Mouse (Mus musculus) midbrain, embryonic 13.5 days (tissue): ENCODE results near the gene Srgap2. TPM values are rescaled to one million over a fixed set of nuclear protein-coding genes. Genes with fewer than 3 reads are reported as not detected.

Source experiments
- ATAC-seq: fragments of 200-750 bp; cut with Nextera tagmentation; 2 replicates; pipeline ENCODE4 v1.8.0; 2017; ENCODE audit warnings: mild to moderate bottlenecking, moderate TSS enrichment, moderate library complexity
- H3K27ac ChIP-seq: fragments of 300-500 bp; sonication (generic); 2 replicates; pipeline ENCODE4 v1.5.1; 2015; ENCODE audit warnings: inconsistent platforms, mild to moderate bottlenecking, moderate library complexity
- H3K27me3 ChIP-seq: fragments of 300-500 bp; sonication (generic); 2 replicates; pipeline ENCODE4 v1.6.1; 2015; ENCODE audit warnings: mild to moderate bottlenecking, inconsistent platforms
- H3K36me3 ChIP-seq: fragments of 300-500 bp; sonication (generic); 2 replicates; pipeline ENCODE4 v1.6.1; 2015; ENCODE audit warnings: mild to moderate bottlenecking, inconsistent platforms
- H3K4me1 ChIP-seq: fragments of 300-500 bp; sonication (generic); replicated peaks from 2 replicates; pipeline ENCODE4 v1.6.1; 2015; ENCODE audit warnings: inconsistent platforms
- H3K4me2 ChIP-seq: fragments of 300-500 bp; sonication (generic); replicated peaks from 2 replicates; pipeline ENCODE4 v1.6.1; 2015; ENCODE audit warnings: moderate library complexity, mild to moderate bottlenecking, inconsistent platforms
- H3K4me3 ChIP-seq: fragments of 300-500 bp; sonication (generic); replicated peaks from 2 replicates; pipeline ENCODE4 v1.5.1; 2015; ENCODE audit warnings: mild to moderate bottlenecking, inconsistent platforms
- H3K9ac ChIP-seq: fragments of 300-500 bp; sonication (generic); replicated peaks from 2 replicates; pipeline ENCODE4 v1.6.1; 2015; ENCODE audit warnings: mild to moderate bottlenecking, inconsistent platforms
- H3K9me3 ChIP-seq: fragments of 300-500 bp; sonication (generic); 2 replicates; pipeline ENCODE4 v1.6.1; 2016; ENCODE audit warnings: mild to moderate bottlenecking, inconsistent platforms
- whole genome bisulfite sequencing: fragments of 180-500 bp; shearing (Covaris S2); methylation state at CpG from one replicate; pipeline ENCODE4 v1.1.7; 2015; 5-methylcytosine and 5-hydroxymethylcytosine counted together
- polyA plus RNA-seq: library from polyadenylated mRNA; unstranded; fragments of >200 nt; fragmentation: Nextera tagmentation; extraction: Ambion mirVana; gene quantifications from 2 replicates; pipeline ENCODE4 v1.2.1, GENCODE M21; 2015

Srgap2 gene
- polyA plus RNA-seq, 1 experiment from 2014 or later, result 18.8 TPM

DNA sequence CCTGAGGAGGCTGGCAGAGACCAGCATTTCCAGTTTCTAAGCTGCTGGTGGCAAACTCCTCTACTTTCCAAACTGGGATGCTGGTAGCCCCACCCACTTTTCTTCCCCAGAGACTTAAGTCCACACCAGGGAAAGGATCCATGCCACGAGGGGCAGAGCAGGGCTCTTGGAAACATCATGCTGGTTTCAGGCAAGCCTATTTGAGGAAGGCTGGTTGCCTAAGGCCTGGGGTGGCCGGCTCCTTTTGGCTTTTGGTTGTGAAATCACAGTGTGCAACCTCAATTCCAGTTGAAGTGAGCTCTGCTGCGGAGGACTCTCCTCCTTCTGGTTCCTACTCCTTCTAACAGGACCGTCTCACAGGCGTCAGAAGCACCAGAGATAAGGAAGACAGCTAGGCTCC, 240.3 kb downstream of the Srgap2 start:
- H3K4me3 ChIP-seq, result no peak overlapping the region

DNA sequence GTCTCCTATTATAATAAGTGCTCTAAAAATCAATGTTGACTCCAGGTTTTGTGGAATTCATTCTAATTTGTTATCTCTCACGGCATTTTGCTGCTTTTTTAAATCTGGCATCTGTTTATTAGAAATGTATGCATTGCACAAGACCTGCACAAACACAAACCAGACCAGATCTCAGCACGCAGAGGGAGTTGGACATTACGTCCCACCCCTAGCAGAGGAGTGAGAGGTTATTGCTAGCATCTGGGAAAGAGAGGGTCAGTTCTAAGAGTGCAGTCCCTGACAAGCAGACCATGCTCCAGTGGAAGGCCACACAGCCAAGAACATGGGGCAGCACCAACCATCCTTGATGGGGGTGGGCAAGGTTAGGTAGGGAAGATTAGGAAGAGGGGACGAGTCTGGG, 242.5 kb downstream of the Srgap2 start:
- Histone ChIP-seq H3K36me3 (peaks cover 12% of the 10 kb centered on the region), H3K9me3 (no peaks in the 10 kb centered on the region), H3K27me3 (no peaks in the 10 kb centered on the region), H3K9ac (no peak overlapping the region), H3K4me3 (no peak overlapping the region), H3K27ac (no peak overlapping the region), H3K4me1 (0 out of 2 replicates have a peak, but pooled peaks cover 3% of the 10 kb centered on the region), H3K4me2 (no peak overlapping the region)
- ATAC-seq, result no peak
- WGBS, result 89% methylated on average over 4 of the region's 4 CpGs

More for the DNA sequence above, 240.3 kb downstream of the Srgap2 start:
- Histone ChIP-seq H3K27ac (no peak overlapping the region), H3K4me1 (0 out of 2 replicates have a peak, but pooled peaks cover 3% of the 10 kb centered on the region), H3K9me3 (no peaks in the 10 kb centered on the region), H3K9ac (no peak overlapping the region), H3K4me2 (no peak overlapping the region), H3K27me3 (no peaks in the 10 kb centered on the region), H3K36me3 (peaks cover 17% of the 10 kb centered on the region)
- WGBS, result 77% methylated on average over 5 of the region's 5 CpGs
- no peak for ATAC-seq

DNA sequence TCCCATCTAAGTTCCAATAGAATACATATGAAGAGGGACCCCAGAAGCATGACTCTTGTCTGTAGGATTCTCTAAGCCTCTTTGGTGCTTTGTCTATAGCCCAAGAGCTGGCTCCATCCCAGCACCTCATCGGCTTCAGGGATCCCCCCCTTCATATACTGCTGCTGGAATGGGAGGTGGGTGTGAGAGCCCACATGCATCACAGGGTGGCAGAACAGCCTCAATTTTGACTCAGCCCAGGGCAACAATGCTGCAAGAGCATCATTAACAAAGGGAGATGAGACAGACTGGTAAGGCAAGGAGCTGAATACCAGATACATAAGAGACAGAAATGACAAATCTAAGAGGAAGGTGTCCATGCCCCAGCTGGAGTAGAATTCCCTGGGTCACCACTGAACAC, 243.0 kb downstream of the Srgap2 start:
- Histone ChIP-seq H3K9me3 (no peaks in the 10 kb centered on the region), H3K27ac (no peak overlapping the region), H3K27me3 (no peaks in the 10 kb centered on the region), H3K4me3 (no peak overlapping the region), H3K4me1 (0 out of 2 replicates have a peak, but pooled peaks cover 3% of the 10 kb centered on the region), H3K9ac (no peak overlapping the region), H3K36me3 (peaks cover 8% of the 10 kb centered on the region), H3K4me2 (no peak overlapping the region)
- ATAC-seq, result 0 out of 2 replicates have a peak, but pooled peaks have one; percentile 54
- 81% methylated on average over 1 of the region's 1 CpGs for WGBS

DNA sequence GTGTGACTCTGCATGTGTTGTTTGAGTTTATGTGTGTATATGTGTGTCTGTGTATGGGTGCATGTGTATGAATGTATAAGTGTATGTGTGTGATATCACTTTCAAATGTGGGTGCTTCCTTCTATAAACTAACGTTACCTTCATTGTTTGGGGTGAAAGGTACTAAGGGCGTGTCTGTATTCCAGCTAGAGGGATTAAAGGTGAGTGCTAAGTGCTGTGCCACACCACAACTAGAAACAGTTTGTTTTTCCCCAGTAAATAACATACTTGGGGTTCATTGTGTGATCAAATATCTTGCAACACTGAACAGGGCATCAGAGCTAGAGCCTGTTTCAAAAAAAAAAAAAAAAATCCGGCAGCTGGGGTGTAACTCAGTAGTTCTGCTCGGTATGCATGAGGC, 245.4 kb downstream of the Srgap2 start:
- no peak overlapping the region for H3K4me2 ChIP-seq
- H3K9ac ChIP-seq, result no peak overlapping the region
- no peaks in the 10 kb centered on the region for H3K9me3 ChIP-seq
- no peaks in the 10 kb centered on the region for H3K36me3 ChIP-seq
- no peak overlapping the region for H3K27ac ChIP-seq
- 61% methylated on average over 4 of the region's 4 CpGs for WGBS
- H3K27me3 ChIP-seq, result no peaks in the 10 kb centered on the region
- H3K4me1 ChIP-seq, result 0 out of 2 replicates have a peak, but pooled peaks cover 3% of the 10 kb centered on the region
- 0 out of 2 replicates have a peak, but pooled peaks have one; percentile 3 for ATAC-seq
- H3K4me3 ChIP-seq, result no peak overlapping the region

DNA sequence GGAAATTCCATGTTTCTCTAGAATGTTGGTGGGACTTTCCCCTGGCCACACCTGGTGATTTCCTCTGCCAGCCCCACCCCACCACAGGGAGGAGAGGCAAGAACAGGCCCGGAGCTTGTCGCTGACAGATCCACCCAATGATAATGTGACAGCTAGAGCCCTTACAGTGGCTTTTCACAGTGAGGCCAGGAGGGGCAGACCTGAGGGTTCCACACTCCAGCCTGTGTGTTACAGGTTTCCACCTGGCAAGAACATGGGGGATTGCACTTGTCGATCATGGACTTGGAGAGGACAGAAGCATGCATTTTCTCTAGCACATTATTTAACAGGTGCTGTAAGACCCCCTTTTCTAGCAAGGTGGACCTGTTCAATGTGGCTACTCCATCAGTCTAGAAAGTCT, 246.9 kb downstream of the Srgap2 start:
- ATAC-seq, result no peak
- Histone ChIP-seq H3K4me2 (no peak overlapping the region), H3K27ac (no peak overlapping the region), H3K9me3 (no peaks in the 10 kb centered on the region), H3K36me3 (no peaks in the 10 kb centered on the region), H3K9ac (no peak overlapping the region), H3K4me3 (no peak overlapping the region), H3K27me3 (no peaks in the 10 kb centered on the region), H3K4me1 (0 out of 2 replicates have a peak, but pooled peaks cover 3% of the 10 kb centered on the region)
- WGBS, result 68% methylated on average over 3 of the region's 3 CpGs

DNA sequence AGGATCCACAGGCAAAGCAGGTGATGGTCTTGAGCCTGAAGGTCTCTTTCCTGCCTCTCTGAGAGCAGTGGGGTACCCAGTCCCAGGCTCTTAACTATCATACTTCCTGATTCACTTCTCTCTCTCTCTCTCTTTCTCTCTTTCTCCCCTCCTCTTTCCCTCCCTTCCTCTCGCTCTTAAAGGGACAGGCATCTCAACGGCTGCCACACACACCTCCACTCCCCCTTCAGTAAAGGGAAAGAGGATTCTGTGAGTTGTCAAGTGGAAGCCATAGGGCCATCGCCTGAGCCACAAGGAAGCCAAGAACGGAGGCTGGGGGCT, 247.7 kb downstream of the Srgap2 start, which contains the start of gene Ikbke:
Gene Ikbke, minus strand, starts transcription at position 151 of the 321 bp plus-strand sequence.
- Histone ChIP-seq H3K36me3 (no peaks in the 10 kb centered on the region), H3K4me3 (no peak within 1 kb of the TSS), H3K4me2 (no peak within 1 kb of the TSS), H3K9ac (no peak within 1 kb of the TSS), H3K27me3 (no peaks in the 10 kb centered on the region), H3K27ac (no peak within 1 kb of the TSS), H3K4me1 (0 out of 2 replicates have a peak, but pooled peaks cover 3% of the 10 kb centered on the region), H3K9me3 (no peaks in the 10 kb centered on the region)
- WGBS, result 47% methylated on average over 4 of the region's 4 CpGs
- ATAC-seq, result no peak

DNA sequence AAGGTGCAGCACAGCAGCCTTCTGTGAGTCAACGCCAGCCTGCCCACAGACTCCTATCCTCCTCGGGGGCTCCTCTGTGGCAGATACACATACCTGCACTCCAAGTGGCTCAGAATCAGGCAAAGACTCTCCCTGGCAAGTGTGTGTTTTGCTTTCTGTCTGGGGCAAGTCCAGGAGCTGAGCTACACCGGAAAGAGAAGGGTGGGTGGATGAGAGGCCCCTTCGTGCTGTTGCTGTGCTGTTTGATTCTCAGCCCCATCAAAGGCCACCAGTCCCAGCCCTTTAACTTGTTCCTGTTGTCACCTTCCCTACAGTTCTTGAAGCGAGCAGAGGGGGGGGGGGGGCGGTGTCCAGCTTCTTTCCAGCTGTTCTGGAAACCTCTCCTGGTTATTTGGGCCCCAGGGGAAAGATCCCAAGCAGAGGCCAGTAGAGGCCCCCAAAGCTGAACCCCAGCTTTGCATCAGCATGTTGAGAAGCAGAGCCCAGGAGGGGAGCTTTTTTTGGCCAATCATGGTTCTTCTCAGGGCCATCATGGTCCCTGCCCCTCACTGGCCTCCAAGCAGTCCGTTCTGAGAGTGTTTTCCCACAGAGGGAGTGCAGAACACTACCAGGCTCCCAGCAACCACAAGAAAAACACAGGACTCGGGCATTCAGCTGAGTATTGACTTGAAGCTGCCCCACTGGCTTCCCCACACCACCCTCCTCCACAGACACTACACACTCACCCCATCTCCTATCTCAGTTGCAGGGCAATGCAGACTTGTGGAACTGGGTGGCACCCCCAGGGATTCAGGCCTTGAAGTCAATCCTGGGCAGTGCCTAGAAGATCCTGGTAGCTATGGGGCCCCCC, 248.3 kb downstream of the Srgap2 start:
- H3K4me3 ChIP-seq, result no peak overlapping the region
- no peak overlapping the region for H3K27ac ChIP-seq
- H3K9me3 ChIP-seq, result no peaks in the 10 kb centered on the region
- H3K27me3 ChIP-seq, result no peaks in the 10 kb centered on the region
- no peaks in the 10 kb centered on the region for H3K36me3 ChIP-seq
- 52% methylated on average over 7 of the region's 8 CpGs for WGBS
- no peak overlapping the region for H3K9ac ChIP-seq
- H3K4me1 ChIP-seq, result no peaks in the 10 kb centered on the region
- H3K4me2 ChIP-seq, result no peak overlapping the region
- ATAC-seq, result no peak

DNA sequence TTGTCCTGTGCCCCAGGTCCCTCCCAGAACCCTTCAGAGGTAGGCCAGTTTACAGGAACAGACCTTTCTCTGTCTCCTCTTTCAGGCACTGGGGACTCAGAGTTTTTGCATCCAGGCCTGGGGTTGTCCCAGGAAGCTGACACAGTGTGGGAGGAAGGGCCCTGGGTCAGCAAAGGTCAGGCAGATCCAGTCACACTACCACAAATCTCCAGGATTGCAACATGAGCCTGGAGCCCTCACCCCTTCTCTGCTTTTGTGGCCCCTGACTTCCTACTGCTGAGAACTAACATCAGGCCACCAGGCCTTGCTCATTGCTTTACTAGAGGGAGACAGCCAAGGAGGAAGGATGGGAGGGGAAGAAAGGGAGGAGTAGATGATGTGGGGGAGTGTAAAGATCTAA, 250.3 kb downstream of the Srgap2 start:
- no peaks in the 10 kb centered on the region for H3K4me1 ChIP-seq
- no peaks in the 10 kb centered on the region for H3K27me3 ChIP-seq
- ATAC-seq, result no peak
- H3K36me3 ChIP-seq, result no peaks in the 10 kb centered on the region
- H3K27ac ChIP-seq, result no peak overlapping the region
- no peak overlapping the region for H3K4me2 ChIP-seq
- no peaks in the 10 kb centered on the region for H3K9me3 ChIP-seq
- H3K4me3 ChIP-seq, result no peak overlapping the region
- H3K9ac ChIP-seq, result no peak overlapping the region

DNA sequence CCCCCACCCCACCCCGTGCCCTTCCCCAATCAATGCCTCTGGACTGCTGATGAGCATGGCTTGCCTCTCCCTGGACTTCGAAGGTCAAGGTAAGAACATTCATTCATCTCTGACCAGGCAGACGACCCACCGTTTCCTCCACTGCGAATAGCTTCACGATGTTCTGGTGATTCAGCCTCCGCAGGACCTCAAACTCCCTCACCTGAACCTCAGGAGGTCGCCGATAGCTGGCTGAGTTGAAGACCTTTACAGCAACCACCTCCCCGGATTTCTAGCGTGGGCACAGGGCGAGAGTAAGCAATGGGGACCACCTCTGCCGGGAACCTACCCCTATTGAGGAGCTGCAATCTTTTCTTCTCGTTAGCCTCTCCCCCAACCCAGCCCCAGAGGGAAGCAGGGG, 251.6 kb downstream of the Srgap2 start:
- WGBS, result 82% methylated on average over 14 of the region's 14 CpGs
- H3K4me3 ChIP-seq, result no peak overlapping the region
- ATAC-seq, result no peak
- H3K27me3 ChIP-seq, result no peaks in the 10 kb centered on the region
- no peaks in the 10 kb centered on the region for H3K4me1 ChIP-seq
- H3K4me2 ChIP-seq, result no peak overlapping the region
- H3K36me3 ChIP-seq, result no peaks in the 10 kb centered on the region
- no peak overlapping the region for H3K27ac ChIP-seq
- no peaks in the 10 kb centered on the region for H3K9me3 ChIP-seq
- H3K9ac ChIP-seq, result no peak overlapping the region

DNA sequence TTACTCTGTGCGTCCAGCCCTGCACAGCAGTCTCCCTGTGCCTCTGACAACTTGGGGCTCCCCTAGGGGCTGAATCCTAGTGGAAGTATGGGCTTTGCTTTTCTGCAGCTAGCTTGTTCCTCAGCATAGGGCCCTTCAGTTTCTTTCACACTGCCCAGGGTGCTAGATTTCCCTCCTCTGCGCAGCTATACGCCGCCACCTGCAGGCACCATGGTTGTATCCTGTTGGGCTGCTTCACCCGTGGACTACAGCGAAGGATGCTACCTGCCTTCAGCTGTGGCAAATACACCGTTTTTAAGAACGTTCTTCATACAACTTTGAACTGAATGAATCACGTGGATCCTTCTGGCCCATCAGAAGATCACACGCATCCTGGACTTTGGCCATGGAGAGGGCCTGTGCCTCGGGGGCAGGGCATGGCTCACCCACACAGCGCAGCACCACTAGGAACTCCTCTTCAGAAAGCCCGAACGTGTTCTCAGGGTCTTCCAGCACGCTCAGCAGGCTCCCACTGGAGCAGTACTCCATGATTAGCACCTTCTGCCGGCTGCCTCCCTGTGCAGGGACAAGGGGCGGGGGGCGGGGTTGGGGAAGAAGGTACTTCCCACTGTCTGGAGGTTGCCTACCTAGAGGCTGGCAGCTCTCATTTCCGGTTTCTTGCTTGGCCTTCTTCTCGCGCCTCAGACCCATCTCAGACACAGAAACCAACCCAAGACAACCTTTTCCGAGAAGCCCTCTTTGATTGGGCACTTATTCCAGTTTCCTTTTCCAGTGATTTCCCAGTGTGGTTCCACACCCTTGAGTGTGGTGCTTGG, 252.2 kb downstream of the Srgap2 start:
- Histone ChIP-seq H3K4me2 (no peak overlapping the region), H3K4me1 (0 out of 2 replicates have a peak, but pooled peaks cover 2% of the 10 kb centered on the region), H3K9me3 (no peaks in the 10 kb centered on the region), H3K9ac (no peak overlapping the region), H3K27ac (no peak overlapping the region), H3K36me3 (no peaks in the 10 kb centered on the region), H3K27me3 (no peaks in the 10 kb centered on the region), H3K4me3 (no peak overlapping the region)
- ATAC-seq, result no peak
- WGBS, result 54% methylated on average over 22 of the region's 22 CpGs

DNA sequence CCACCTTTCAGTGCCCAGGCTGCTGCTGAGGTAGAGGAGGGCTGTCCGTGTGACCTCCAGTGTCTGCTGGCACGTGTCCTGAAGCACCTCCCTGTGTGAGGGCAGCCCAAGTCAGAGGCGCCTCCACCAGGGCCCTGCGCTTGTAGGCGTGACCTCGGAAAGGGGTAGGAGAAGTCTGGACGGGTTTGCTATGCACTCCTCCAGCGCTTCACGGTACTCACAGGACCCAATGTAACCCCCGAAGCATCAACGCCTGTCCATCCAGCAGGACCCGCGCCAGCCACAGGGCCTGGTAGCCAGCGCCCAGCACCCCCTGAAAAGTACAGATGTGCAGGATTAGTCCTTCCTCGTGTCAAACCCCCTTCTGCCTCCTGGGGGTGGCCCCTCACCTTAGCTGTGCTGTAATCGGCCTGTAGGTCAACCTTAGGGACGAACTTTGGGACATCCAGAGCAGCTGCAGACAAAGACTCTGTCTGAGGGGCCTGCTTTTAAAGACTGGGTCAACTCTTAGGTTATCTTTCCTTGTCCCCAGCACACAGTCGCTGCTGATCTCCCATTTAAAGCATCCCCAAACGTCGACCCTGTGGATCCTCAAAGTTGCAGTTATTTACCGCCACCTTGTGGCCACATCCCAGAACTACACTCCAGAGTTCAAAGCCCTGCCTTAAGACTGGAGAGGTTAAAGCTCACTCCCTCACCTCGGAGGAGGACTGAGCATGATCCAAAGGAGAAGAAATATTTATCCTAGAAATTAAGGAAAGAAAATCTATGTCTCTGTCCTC, 257.2 kb downstream of the Srgap2 start:
- WGBS, result 30% methylated on average over 22 of the region's 22 CpGs
- peak; percentile 75 for ATAC-seq
- H3K9ac ChIP-seq, result 0 out of 2 replicates have a peak overlapping the region, but pooled peaks have one; percentile 37
- H3K36me3 ChIP-seq, result no peaks in the 10 kb centered on the region
- no peaks in the 10 kb centered on the region for H3K27me3 ChIP-seq
- 0 out of 2 replicates have a peak, but pooled peaks cover 3% of the 10 kb centered on the region for H3K4me1 ChIP-seq
- H3K4me2 ChIP-seq, result peak overlapping the region; percentile 22; the same call in 1 of the 2 replicates
- no peak overlapping the region for H3K4me3 ChIP-seq
- no peak overlapping the region for H3K27ac ChIP-seq
- H3K9me3 ChIP-seq, result no peaks in the 10 kb centered on the region
